Mouse (Mus musculus) hindbrain, embryonic 16.5 days (tissue): ENCODE results near the gene Ces2c. TPM values are rescaled to one million over a fixed set of nuclear protein-coding genes. Genes with fewer than 3 reads are reported as not detected.

Experiments
- ATAC-seq: fragments of 200-750 bp; cut with Nextera tagmentation; 2 replicates; pipeline ENCODE4 v1.8.0; 2017; ENCODE audit warnings: moderate TSS enrichment, moderate library complexity
- H3K27ac ChIP-seq: fragments of 300-500 bp; sonication (generic); 2 replicates; pipeline ENCODE4 v1.5.1; 2014; ENCODE audit warnings: low read depth, mild to moderate bottlenecking, control low read depth, low read length, moderate library complexity
- H3K27me3 ChIP-seq: fragments of 300-500 bp; sonication (generic); replicated peaks from 2 replicates; pipeline ENCODE4 v1.6.1; 2014; ENCODE audit warnings: low read length; ENCODE audit not compliant: control insufficient read depth, insufficient read depth
- H3K36me3 ChIP-seq: fragments of 300-500 bp; sonication (generic); 2 replicates; pipeline ENCODE4 v1.6.1; 2014; ENCODE audit warnings: mild to moderate bottlenecking, low read length, moderate library complexity, mixed read lengths; ENCODE audit not compliant: control insufficient read depth, insufficient read depth
- H3K4me1 ChIP-seq: fragments of 300-500 bp; sonication (generic); 2 replicates; pipeline ENCODE4 v1.6.1; 2014; ENCODE audit warnings: low read depth, low read length; ENCODE audit not compliant: control insufficient read depth, insufficient read depth
- H3K4me2 ChIP-seq: fragments of 300-500 bp; sonication (generic); 2 replicates; pipeline ENCODE4 v1.6.1; 2014; ENCODE audit warnings: mild to moderate bottlenecking, low read length, control low read depth, moderate library complexity
- H3K4me3 ChIP-seq: fragments of 300-500 bp; sonication (generic); 2 replicates; pipeline ENCODE4 v1.5.1; 2014; ENCODE audit warnings: mild to moderate bottlenecking, low read length, control low read depth, moderate library complexity
- H3K9ac ChIP-seq: fragments of 300-500 bp; sonication (generic); 2 replicates; pipeline ENCODE4 v1.6.1; 2014; ENCODE audit warnings: low read depth, mild to moderate bottlenecking, control low read depth, low read length, moderate library complexity
- H3K9me3 ChIP-seq: fragments of 300-500 bp; sonication (generic); 2 replicates; pipeline ENCODE4 v1.6.1; 2014; ENCODE audit warnings: mild to moderate bottlenecking, low read length, moderate library complexity; ENCODE audit not compliant: control insufficient read depth
- WGBS: fragments of 180-500 bp; shearing (Covaris S2); extraction: QIAGEN DNeasy Blood & Tissue Kit; methylation state at CpG from one replicate; pipeline ENCODE4 v1.1.7; 2014; 5-methylcytosine and 5-hydroxymethylcytosine counted together
- polyA plus RNA-seq: library from polyadenylated mRNA; unstranded; fragments of >200 nt; fragmentation: Nextera tagmentation; extraction: Ambion mirVana; gene quantifications from 2 replicates; pipeline ENCODE4 v1.2.1, GENCODE M21; 2015

Gene Ces2c
- not detected in 2 replicates for polyA plus RNA-seq

DNA sequence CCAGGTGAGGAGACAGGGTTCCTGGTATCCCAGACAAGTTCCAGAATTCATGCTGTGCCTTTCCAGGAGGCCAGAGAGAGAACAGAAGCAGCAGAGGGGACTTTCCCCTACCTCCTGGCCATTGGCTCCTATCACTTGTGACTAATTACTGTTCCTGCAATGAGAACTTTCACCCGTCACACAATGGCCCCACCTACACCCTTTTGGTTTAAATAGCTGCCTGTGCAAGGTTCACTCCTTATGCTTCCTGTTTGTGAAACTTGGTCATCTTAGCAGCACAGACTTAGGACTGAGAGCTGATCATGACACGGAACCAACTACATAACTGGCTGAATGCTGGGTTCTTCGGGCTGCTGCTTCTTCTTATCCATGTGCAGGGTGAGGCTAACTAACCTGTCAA is at the start of gene Ces2c:
Ces2c (plus strand) TSS at position 238 of the 400 bp plus-strand sequence.
- Histone ChIP-seq H3K4me3 (no peak within 1 kb of the TSS), H3K4me2 (no peak within 1 kb of the TSS), H3K9ac (no peak within 1 kb of the TSS), H3K36me3 (no peaks in the 10 kb centered on the region), H3K27ac (no peak within 1 kb of the TSS), H3K27me3 (no peaks in the 10 kb centered on the region), H3K4me1 (no peaks in the 10 kb centered on the region), H3K9me3 (no peaks in the 10 kb centered on the region)
- 92% methylated on average over 3 of the region's 3 CpGs for WGBS
- no peak for ATAC-seq

DNA sequence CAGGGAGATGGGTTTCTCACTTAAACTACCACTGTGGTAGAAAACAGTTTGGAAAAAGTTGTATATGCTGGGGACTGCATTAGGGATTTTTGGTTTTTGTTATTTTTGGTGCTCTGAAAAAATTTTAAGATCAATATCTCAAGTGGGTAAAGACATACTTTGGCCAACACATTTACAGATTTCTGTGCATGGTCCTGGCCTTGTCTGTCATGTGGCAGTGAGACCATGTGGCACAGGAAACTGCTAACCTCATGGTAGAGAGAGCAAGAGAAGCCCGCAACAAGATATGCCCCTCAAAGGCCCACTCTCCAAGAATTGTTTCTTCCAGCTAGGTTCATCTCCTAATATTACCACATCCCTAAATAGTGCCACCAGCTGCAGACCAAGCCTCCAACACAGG is 47.5 kb upstream of the Ces2c start:
- WGBS = 100% methylated on average over 1 of the region's 1 CpGs

DNA sequence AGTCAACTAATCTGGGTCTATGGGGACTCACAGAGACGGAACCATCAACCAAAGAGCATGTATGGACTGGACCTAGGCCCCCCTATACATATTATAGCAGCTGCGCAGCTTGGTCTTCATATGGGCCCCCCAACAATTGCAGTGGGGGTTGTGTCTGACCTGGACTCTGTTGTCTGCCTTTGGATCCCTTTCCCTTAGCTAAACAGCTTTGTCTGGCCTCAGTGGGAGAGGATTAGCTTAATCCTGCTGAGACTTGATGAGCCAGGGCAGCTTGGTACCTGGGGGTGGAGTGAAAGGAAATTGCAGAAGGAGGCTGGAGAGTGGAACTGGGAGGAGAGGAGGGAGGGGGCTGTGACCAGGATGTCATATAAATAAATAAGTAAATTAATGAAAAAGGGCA is 40.7 kb upstream of the Ces2c start:
- no peak for ATAC-seq
- Histone ChIP-seq H3K4me2 (no peak overlapping the region), H3K9me3 (no peaks in the 10 kb centered on the region), H3K27me3 (no peaks in the 10 kb centered on the region), H3K9ac (no peak overlapping the region), H3K27ac (no peak overlapping the region), H3K4me1 (no peaks in the 10 kb centered on the region), H3K4me3 (no peak overlapping the region), H3K36me3 (no peaks in the 10 kb centered on the region)
- 22% methylated on average over 2 of the region's 2 CpGs for WGBS

More for the DNA sequence above, 47.5 kb upstream of the Ces2c start:
- Histone ChIP-seq H3K27ac (no peak overlapping the region), H3K9me3 (no peaks in the 10 kb centered on the region), H3K4me1 (no peaks in the 10 kb centered on the region), H3K9ac (no peak overlapping the region), H3K4me2 (no peak overlapping the region), H3K4me3 (no peak overlapping the region), H3K27me3 (no peaks in the 10 kb centered on the region), H3K36me3 (no peaks in the 10 kb centered on the region)
- ATAC-seq = no peak

DNA sequence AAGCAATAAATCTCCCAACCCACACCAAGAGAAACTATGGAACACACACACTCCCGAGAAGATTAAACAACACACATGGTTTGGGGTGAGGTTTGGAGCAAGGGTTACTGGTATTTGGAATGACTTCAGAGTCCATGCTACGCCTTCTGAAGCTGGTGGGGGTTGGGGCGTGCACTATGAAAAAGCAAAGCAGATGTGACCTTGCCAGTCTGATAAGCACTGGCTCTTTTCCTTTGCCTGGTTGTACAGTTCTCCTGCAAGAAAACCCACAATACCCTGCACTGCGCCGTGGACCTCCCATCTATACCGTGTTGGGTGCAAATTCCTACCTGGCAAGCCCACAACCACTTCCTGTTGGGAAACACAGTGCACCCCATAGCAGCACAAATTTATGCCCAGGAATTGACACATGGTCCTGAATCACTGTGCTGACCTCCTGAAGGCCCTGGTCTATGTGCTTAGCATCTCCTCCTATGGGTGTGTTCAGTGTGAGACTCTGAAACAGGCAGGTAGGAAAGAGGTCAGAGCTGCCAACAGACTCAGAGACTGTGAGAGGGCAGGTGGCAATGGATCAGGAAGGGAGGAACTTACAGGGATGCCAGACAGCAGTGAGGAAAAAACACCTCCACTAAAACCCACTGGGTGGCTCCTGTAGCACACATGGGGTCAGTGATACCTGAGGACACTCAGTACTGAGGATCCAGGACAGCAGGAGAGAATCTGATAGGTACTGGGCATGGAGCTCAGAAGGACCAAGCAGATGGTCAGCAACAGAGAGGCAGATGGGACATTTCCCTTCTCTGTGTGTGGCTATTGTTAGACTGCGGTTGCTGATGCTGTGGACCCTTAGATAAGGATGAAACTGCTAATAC is 38.1 kb upstream of the Ces2c start:
- no peak overlapping the region for H3K27ac ChIP-seq
- no peak for ATAC-seq
- H3K4me3 ChIP-seq = no peak overlapping the region
- no peak overlapping the region for H3K9ac ChIP-seq
- H3K36me3 ChIP-seq = no peaks in the 10 kb centered on the region
- H3K27me3 ChIP-seq = no peaks in the 10 kb centered on the region
- WGBS = 86% methylated on average over 7 of the region's 7 CpGs
- H3K4me1 ChIP-seq = no peaks in the 10 kb centered on the region
- no peaks in the 10 kb centered on the region for H3K9me3 ChIP-seq
- no peak overlapping the region for H3K4me2 ChIP-seq

DNA sequence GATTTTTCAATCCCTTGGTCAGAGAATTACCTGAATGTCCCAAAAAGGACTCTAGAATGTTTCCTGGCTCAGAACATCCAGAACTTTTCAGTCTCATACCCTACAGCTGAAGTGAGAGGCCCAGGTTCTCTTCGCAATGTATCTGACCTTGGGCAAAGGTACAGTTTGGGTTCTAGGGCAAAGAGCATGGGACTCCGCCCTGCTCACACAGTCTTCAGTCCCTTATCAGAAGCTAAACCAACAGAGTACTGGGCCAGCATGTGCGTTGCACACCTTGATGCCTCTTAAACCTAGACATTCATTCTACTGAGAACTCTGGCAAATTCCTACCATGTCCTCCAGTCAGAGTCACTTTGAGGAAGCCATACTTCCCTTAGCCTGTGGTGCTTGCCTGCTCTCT is 37.4 kb upstream of the Ces2c start:
- H3K4me1 ChIP-seq = no peaks in the 10 kb centered on the region
- no peaks in the 10 kb centered on the region for H3K36me3 ChIP-seq
- H3K27ac ChIP-seq = no peak overlapping the region
- ATAC-seq = no peak
- no peak overlapping the region for H3K4me2 ChIP-seq
- H3K4me3 ChIP-seq = no peak overlapping the region
- no peaks in the 10 kb centered on the region for H3K27me3 ChIP-seq
- no peak overlapping the region for H3K9ac ChIP-seq
- no peaks in the 10 kb centered on the region for H3K9me3 ChIP-seq
- WGBS = 87% methylated on average over 3 of the region's 3 CpGs

DNA sequence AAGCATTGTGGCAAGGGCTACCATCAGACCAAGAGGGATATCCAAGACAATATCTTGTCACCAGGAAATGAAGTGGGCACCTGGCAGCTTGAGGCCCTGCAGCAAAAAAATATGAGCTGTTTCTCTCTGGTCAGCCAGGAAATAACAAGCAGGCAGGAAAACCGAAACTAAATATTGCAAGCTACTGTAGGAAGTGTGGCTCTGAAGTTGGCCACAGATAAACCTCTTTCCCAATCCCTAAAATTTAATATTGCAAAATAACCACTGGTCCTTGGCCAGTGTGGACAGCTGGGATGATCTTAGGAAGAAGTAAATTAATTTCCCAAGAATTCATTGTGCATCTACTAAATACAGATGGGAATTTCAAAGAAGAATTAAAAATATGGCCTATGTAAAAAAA is 20.0 kb upstream of the Ces2c start:
- no peak for ATAC-seq
- Histone ChIP-seq H3K36me3 (no peaks in the 10 kb centered on the region), H3K4me3 (no peak overlapping the region), H3K27me3 (no peaks in the 10 kb centered on the region), H3K4me1 (no peaks in the 10 kb centered on the region), H3K4me2 (no peak overlapping the region), H3K9ac (no peak overlapping the region), H3K27ac (no peak overlapping the region), H3K9me3 (no peaks in the 10 kb centered on the region)
- 90% methylated on average over 1 of the region's 1 CpGs for WGBS

DNA sequence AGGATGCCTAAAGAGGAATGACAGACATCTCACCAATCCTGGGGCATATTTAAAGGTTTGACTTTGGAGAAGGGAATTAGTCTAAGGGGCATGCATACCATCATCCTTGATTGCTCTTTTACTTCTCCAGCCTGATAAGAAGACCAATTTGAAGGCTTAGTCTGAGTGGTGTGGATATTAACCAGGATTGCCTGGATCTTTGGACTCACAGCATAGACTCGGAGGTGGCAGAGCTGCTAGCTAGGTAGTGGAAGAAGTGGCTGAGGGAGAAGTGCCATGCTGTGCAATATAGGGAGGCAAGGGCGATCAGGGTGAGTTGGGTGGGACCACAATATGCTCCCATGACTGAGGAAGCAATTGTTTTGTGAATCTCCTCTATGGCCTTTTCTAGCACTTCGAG is 18.6 kb upstream of the Ces2c start:
- Histone ChIP-seq H3K9ac (no peak overlapping the region), H3K4me1 (no peaks in the 10 kb centered on the region), H3K4me2 (no peak overlapping the region), H3K27ac (no peak overlapping the region), H3K36me3 (no peaks in the 10 kb centered on the region), H3K27me3 (no peaks in the 10 kb centered on the region), H3K4me3 (no peak overlapping the region), H3K9me3 (no peaks in the 10 kb centered on the region)
- ATAC-seq = no peak
- WGBS = 76% methylated on average over 3 of the region's 3 CpGs

DNA sequence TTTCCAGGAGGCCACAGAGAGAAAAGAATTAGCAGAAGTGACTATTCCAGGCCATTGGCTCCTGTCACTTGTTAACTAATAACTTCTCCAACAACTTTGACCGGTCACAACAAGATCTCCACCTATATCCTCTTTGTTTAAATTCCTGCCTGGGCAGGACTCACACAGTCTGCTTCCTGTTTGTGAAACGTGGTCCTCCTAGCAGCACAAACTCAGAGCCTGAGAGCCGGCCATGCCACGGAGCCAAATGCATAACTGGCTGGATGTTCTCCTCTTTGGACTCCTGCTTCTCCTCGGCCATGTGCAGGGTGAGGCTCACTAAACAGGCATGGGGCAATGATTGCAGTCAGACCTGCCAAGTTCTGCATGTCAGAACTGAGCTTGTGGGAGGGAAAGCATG is 15.4 kb upstream of the Ces2c start, which contains the start of gene Ces2b:
Ces2b (plus strand) TSS at position 133 of the 400 bp plus-strand sequence.
- ATAC-seq = no peak
- Histone ChIP-seq H3K4me2 (no peak within 1 kb of the TSS), H3K27me3 (no peaks in the 10 kb centered on the region), H3K4me3 (no peak within 1 kb of the TSS), H3K27ac (no peak within 1 kb of the TSS), H3K9me3 (no peaks in the 10 kb centered on the region), H3K9ac (no peak within 1 kb of the TSS), H3K36me3 (no peaks in the 10 kb centered on the region), H3K4me1 (no peaks in the 10 kb centered on the region)
- WGBS = 72% methylated on average over 5 of the region's 5 CpGs

DNA sequence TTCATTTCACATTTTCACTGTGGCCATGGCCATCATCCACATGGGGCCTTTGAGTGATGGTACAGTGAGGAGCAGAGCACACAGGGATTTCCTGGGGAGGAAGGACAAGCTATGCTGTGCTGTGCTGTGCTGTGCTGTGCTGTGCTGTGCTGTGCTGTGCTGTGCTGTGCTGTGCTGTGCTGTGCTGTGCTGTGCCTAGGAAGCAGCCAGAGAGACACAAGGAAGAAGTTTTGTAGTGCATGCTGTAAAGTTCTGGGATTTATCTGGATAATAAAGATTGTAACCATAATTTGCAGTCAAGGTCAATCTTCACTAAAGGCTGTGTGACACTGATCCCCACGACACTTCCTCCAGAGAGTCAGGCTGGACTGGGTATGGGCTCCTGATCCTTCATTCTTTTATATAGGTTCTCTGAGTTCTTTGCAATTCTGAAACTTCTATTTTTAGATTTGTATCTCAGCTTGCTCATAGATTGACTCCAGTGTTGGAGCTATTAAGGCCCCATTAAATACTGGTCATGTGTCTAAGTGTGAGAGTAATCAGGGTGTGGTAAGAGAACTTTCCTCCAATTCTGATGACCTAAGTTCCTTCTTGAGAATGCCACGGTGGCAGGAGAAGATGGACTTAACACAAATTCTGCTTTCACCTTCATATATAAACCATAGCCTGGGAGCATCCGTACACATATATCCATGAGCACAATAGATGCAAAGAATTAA is 5.3 kb upstream of the Ces2c start:
- Histone ChIP-seq H3K4me3 (no peak overlapping the region), H3K4me2 (no peak overlapping the region), H3K36me3 (no peaks in the 10 kb centered on the region), H3K9ac (no peak overlapping the region), H3K4me1 (no peaks in the 10 kb centered on the region), H3K9me3 (no peaks in the 10 kb centered on the region), H3K27ac (no peak overlapping the region), H3K27me3 (no peaks in the 10 kb centered on the region)
- 88% methylated on average over 3 of the region's 3 CpGs for WGBS
- no peak for ATAC-seq
